Mouse (Mus musculus) midbrain, embryonic 12.5 days (tissue): ENCODE results near the gene Smarcc1. TPM values are rescaled to one million over a fixed set of nuclear protein-coding genes. Genes with fewer than 3 reads are reported as not detected.

ENCODE experiments used
- ATAC-seq: fragments of 200-750 bp; cut with Nextera tagmentation; 2 replicates; pipeline ENCODE4 v1.8.0; 2017; ENCODE audit warnings: low read depth, moderate TSS enrichment, moderate library complexity; ENCODE audit not compliant: low FRiP score
- H3K27ac ChIP-seq: fragments of 300-500 bp; sonication (generic); replicated peaks from 2 replicates; pipeline ENCODE4 v1.5.1; 2016; ENCODE audit warnings: mild to moderate bottlenecking
- H3K27me3 ChIP-seq: fragments of 300-500 bp; sonication (generic); 2 replicates; pipeline ENCODE4 v1.6.1; 2016; ENCODE audit warnings: mild to moderate bottlenecking
- H3K36me3 ChIP-seq: fragments of 300-500 bp; sonication (generic); 2 replicates; pipeline ENCODE4 v1.6.1; 2016
- H3K4me1 ChIP-seq: fragments of 300-500 bp; sonication (generic); 2 replicates; pipeline ENCODE4 v1.6.1; 2016
- H3K4me2 ChIP-seq: fragments of 300-500 bp; sonication (generic); replicated peaks from 2 replicates; pipeline ENCODE4 v1.6.1; 2016; ENCODE audit warnings: mild to moderate bottlenecking, moderate library complexity
- H3K4me3 ChIP-seq: fragments of 300-500 bp; sonication (generic); 2 replicates; pipeline ENCODE4 v1.5.1; 2016; ENCODE audit warnings: mild to moderate bottlenecking
- H3K9ac ChIP-seq: fragments of 300-500 bp; sonication (generic); replicated peaks from 2 replicates; pipeline ENCODE4 v1.6.1; 2016; ENCODE audit warnings: mild to moderate bottlenecking, moderate library complexity
- H3K9me3 ChIP-seq: fragments of 300-500 bp; sonication (generic); 2 replicates; pipeline ENCODE4 v1.6.1; 2016; ENCODE audit warnings: mild to moderate bottlenecking
- WGBS: fragments of 180-500 bp; shearing (Covaris S2); methylation state at CpG from one replicate; pipeline ENCODE4 v1.1.7; 2016; 5-methylcytosine and 5-hydroxymethylcytosine counted together
- polyA plus RNA-seq: library from polyadenylated mRNA; unstranded; fragments of >200 nt; fragmentation: Nextera tagmentation; extraction: Ambion mirVana; gene quantifications from 2 replicates; pipeline ENCODE4 v1.2.1, GENCODE M21; 2016

Smarcc1 gene
- polyA plus RNA-seq, 1 experiment from 2014 or later, result 208 TPM

GRCm38 (mm10) chr9:110245590-110246320 lies 128.2 kb downstream of the Smarcc1 start:
- H3K4me3 ChIP-seq, result peak overlapping the region; percentile 69
- peaks cover 14% of the 10 kb centered on the region; the same call in 1 of the 2 replicates for H3K36me3 ChIP-seq
- WGBS, result 2% methylated on average over 37 of the region's 40 CpGs
- peak overlapping the region; percentile 99 for H3K4me2 ChIP-seq
- peaks cover 38% of the 10 kb centered on the region for H3K4me1 ChIP-seq
- ATAC-seq, result peak; percentile 60
- H3K9ac ChIP-seq, result peak overlapping the region; percentile 76
- peak overlapping the region; percentile 81 for H3K27ac ChIP-seq
- peaks cover 6% of the 10 kb centered on the region; the same call in 1 of the 2 replicates for H3K27me3 ChIP-seq
- no peaks in the 10 kb centered on the region for H3K9me3 ChIP-seq

GRCm38 (mm10) chr9:110246321-110246640 lies 128.8 kb downstream of the Smarcc1 start:
- Histone ChIP-seq H3K4me1 (peaks cover 43% of the 10 kb centered on the region), H3K4me2 (peak overlapping the region; percentile 99), H3K9me3 (no peaks in the 10 kb centered on the region), H3K9ac (peak overlapping the region; percentile 76), H3K27ac (peak overlapping the region; percentile 40), H3K36me3 (peaks cover 8% of the 10 kb centered on the region; the same call in 1 of the 2 replicates), H3K4me3 (peak overlapping the region; percentile 69), H3K27me3 (peaks cover 6% of the 10 kb centered on the region; the same call in 1 of the 2 replicates)
- 0 out of 2 replicates have a peak, but pooled peaks have one; percentile 1 for ATAC-seq
- 51% methylated on average over 13 of the region's 13 CpGs for WGBS

- Histone ChIP-seq H3K9ac (no peak overlapping the region), H3K9me3 (no peaks in the 10 kb centered on the region), H3K27ac (no peak overlapping the region), H3K4me2 (no peak overlapping the region), H3K27me3 (peaks cover 6% of the 10 kb centered on the region; the same call in 1 of the 2 replicates), H3K4me1 (peaks cover 46% of the 10 kb centered on the region), H3K4me3 (no peak overlapping the region), H3K36me3 (0 out of 2 replicates have a peak, but pooled peaks cover under 1% of the 10 kb centered on the region)
- no peak for ATAC-seq
- 87% methylated on average over 10 of the region's 10 CpGs for WGBS
Observed at GRCm38 (mm10) chr9:110247049-110247448, 129.5 kb downstream of the Smarcc1 start.

GRCm38 (mm10) chr9:110248861-110249260 lies 131.4 kb downstream of the Smarcc1 start:
- Histone ChIP-seq H3K27me3 (peaks cover 6% of the 10 kb centered on the region; the same call in 1 of the 2 replicates), H3K36me3 (no peaks in the 10 kb centered on the region), H3K27ac (peak overlapping the region; percentile 97), H3K9ac (no peak overlapping the region; the same call in 1 of the 2 replicates), H3K9me3 (no peaks in the 10 kb centered on the region), H3K4me1 (peaks cover 46% of the 10 kb centered on the region), H3K4me2 (peak overlapping the region; percentile 48), H3K4me3 (no peak overlapping the region)
- ATAC-seq, result no peak
- 65% methylated on average over 2 of the region's 2 CpGs for WGBS

GRCm38 (mm10) chr9:110249823-110250543 lies 132.5 kb downstream of the Smarcc1 start:
- Histone ChIP-seq H3K9ac (peak overlapping the region; percentile 44), H3K27me3 (no peaks in the 10 kb centered on the region), H3K9me3 (no peaks in the 10 kb centered on the region), H3K4me2 (peak overlapping the region; percentile 48), H3K4me1 (peaks cover 43% of the 10 kb centered on the region), H3K27ac (peak overlapping the region; percentile 97), H3K4me3 (peak overlapping the region; percentile 9; the same call in 1 of the 2 replicates), H3K36me3 (no peaks in the 10 kb centered on the region)
- ATAC-seq, result peak; percentile 85
- WGBS, result 3% methylated on average over 11 of the region's 11 CpGs

- Histone ChIP-seq H3K9ac (no peak overlapping the region), H3K4me1 (peaks cover 45% of the 10 kb centered on the region)
- WGBS, result 84% methylated on average over 14 of the region's 14 CpGs
Observed at GRCm38 (mm10) chr9:110250776-110251175, 133.3 kb downstream of the Smarcc1 start.

GRCm38 (mm10) chr9:110255407-110256019 lies 138.0 kb downstream of the Smarcc1 start:
- peak; percentile 72 for ATAC-seq
- peak overlapping the region; percentile 58 for H3K27ac ChIP-seq
- no peak overlapping the region for H3K4me2 ChIP-seq
- no peak overlapping the region for H3K9ac ChIP-seq
- H3K9me3 ChIP-seq, result no peaks in the 10 kb centered on the region
- 46% methylated on average over 15 of the region's 15 CpGs for WGBS
- H3K4me3 ChIP-seq, result no peak overlapping the region
- H3K36me3 ChIP-seq, result 0 out of 2 replicates have a peak, but pooled peaks cover 2% of the 10 kb centered on the region
- H3K4me1 ChIP-seq, result peaks cover 24% of the 10 kb centered on the region
- H3K27me3 ChIP-seq, result no peaks in the 10 kb centered on the region

More at GRCm38 (mm10) chr9:110250776-110251175, 133.3 kb downstream of the Smarcc1 start:
- Histone ChIP-seq H3K9me3 (no peaks in the 10 kb centered on the region), H3K27me3 (no peaks in the 10 kb centered on the region), H3K4me3 (no peak overlapping the region), H3K36me3 (no peaks in the 10 kb centered on the region), H3K27ac (peak overlapping the region; percentile 97), H3K4me2 (peak overlapping the region; percentile 48; the same call in 1 of the 2 replicates)
- no peak for ATAC-seq

GRCm38 (mm10) chr9:110258646-110259045 lies 141.1 kb downstream of the Smarcc1 start:
- Histone ChIP-seq H3K27ac (peak overlapping the region; percentile 12; the same call in 1 of the 2 replicates), H3K4me3 (no peak overlapping the region), H3K36me3 (peaks cover 9% of the 10 kb centered on the region; the same call in 1 of the 2 replicates), H3K4me1 (peaks cover 15% of the 10 kb centered on the region), H3K9me3 (no peaks in the 10 kb centered on the region), H3K4me2 (no peak overlapping the region), H3K9ac (no peak overlapping the region), H3K27me3 (no peaks in the 10 kb centered on the region)
- WGBS, result 84% methylated on average over 6 of the region's 6 CpGs
- no peak for ATAC-seq

GRCm38 (mm10) chr9:110259118-110259517 lies 141.6 kb downstream of the Smarcc1 start:
- 90% methylated on average over 3 of the region's 3 CpGs for WGBS
- no peak overlapping the region for H3K27ac ChIP-seq
- H3K4me2 ChIP-seq, result no peak overlapping the region
- no peak overlapping the region for H3K9ac ChIP-seq
- peaks cover 9% of the 10 kb centered on the region; the same call in 1 of the 2 replicates for H3K36me3 ChIP-seq
- H3K27me3 ChIP-seq, result no peaks in the 10 kb centered on the region
- no peak overlapping the region for H3K4me3 ChIP-seq
- no peaks in the 10 kb centered on the region for H3K9me3 ChIP-seq
- ATAC-seq, result no peak
- peaks cover 15% of the 10 kb centered on the region for H3K4me1 ChIP-seq

GRCm38 (mm10) chr9:110263181-110263580 lies 145.7 kb downstream of the Smarcc1 start:
- H3K27ac ChIP-seq, result no peak overlapping the region
- no peak for ATAC-seq

GRCm38 (mm10) chr9:110264991-110265390 lies 147.5 kb downstream of the Smarcc1 start:
- no peak overlapping the region for H3K27ac ChIP-seq
- peaks cover 9% of the 10 kb centered on the region; the same call in 1 of the 2 replicates for H3K36me3 ChIP-seq
- no peaks in the 10 kb centered on the region for H3K4me1 ChIP-seq

More at GRCm38 (mm10) chr9:110263181-110263580, 145.7 kb downstream of the Smarcc1 start:
- Histone ChIP-seq H3K27me3 (no peaks in the 10 kb centered on the region), H3K4me2 (no peak overlapping the region), H3K4me1 (no peaks in the 10 kb centered on the region), H3K9me3 (no peaks in the 10 kb centered on the region), H3K4me3 (no peak overlapping the region), H3K9ac (no peak overlapping the region), H3K36me3 (peaks cover 9% of the 10 kb centered on the region; the same call in 1 of the 2 replicates)
- 83% methylated on average over 8 of the region's 8 CpGs for WGBS

More at GRCm38 (mm10) chr9:110264991-110265390, 147.5 kb downstream of the Smarcc1 start:
- no peaks in the 10 kb centered on the region for H3K9me3 ChIP-seq
- H3K4me3 ChIP-seq, result no peak overlapping the region
- H3K9ac ChIP-seq, result no peak overlapping the region
- ATAC-seq, result no peak
- no peaks in the 10 kb centered on the region for H3K27me3 ChIP-seq
- WGBS, result 71% methylated on average over 9 of the region's 9 CpGs
- H3K4me2 ChIP-seq, result no peak overlapping the region
